Mouse (Mus musculus) bone marrow macrophage, adult 2 months (primary cell): Measurements from ENCODE around the gene Cep78.

Experiments used
- CTCF ChIP-seq: IDR thresholded peaks from 2 replicates; pipeline ENCODE4 v1.5.1; 2012; ENCODE audit warnings: low read depth, mild to moderate bottlenecking, low read length, moderate library complexity
- POLR2A ChIP-seq: IDR thresholded peaks from 2 replicates; pipeline ENCODE4 v1.6.1; 2012; ENCODE audit warnings: mild to moderate bottlenecking, low read depth, low read length, borderline replicate concordance

DNA sequence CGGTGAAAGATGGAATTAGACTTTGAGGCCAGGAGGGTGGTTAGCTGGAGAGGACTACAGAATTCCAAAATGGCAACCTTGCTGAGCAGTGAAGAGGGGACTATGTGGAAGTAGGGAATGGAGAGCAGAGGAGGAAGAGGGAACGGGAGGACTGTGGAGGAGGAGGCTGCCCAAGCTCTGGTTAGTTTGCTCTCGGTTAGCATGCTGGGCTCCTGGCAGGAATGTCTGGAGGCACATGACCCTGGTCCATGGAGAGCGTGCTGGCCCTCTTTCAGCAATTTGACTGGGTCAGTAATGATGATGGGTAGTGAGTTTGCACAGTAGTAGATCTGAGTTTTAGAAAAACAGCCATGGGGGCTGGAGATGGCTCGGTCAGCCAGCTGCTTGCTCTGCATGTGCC, 76.8 kb downstream of the Cep78 start:
- TF ChIP-seq CTCF = no peak
- TF ChIP-seq POLR2A = no peak
